Mouse (Mus musculus) lung, postnatal 0 days (tissue): ENCODE measurements around the gene Bax.

Experiments
- CTCF ChIP-seq: IDR thresholded peaks from 2 replicates; pipeline ENCODE4 v1.5.1; 2016; ENCODE audit warnings: antibody characterized with exemption, mild to moderate bottlenecking
- EP300 ChIP-seq: IDR thresholded peaks from 2 replicates; pipeline ENCODE4 v1.6.1; 2016; ENCODE audit warnings: antibody characterized with exemption, mild to moderate bottlenecking, control low read depth

GRCm38 (mm10) chr7:45509181-45509882 is 42.6 kb upstream of the Bax start:
- TF ChIP-seq CTCF (no peak), EP300 (no peak)
